Mouse (Mus musculus) kidney, adult 2 months (tissue): ENCODE measurements around the gene Rabl3.

Source experiments
- CTCF ChIP-seq: fragments of 200-500 bp; conservative IDR thresholded peaks from 2 replicates; pipeline ENCODE4 v1.5.1; 2011; ENCODE audit warnings: low read depth, mild to moderate bottlenecking, control low read depth, low read length, moderate library complexity, mixed read lengths; ENCODE audit not compliant: insufficient read depth, insufficient read length
- POLR2A ChIP-seq: fragments of 200-500 bp; IDR thresholded peaks from one replicate; pipeline ENCODE4 v1.6.1; 2011; ENCODE audit warnings: low read depth, low read length, control low read depth

DNA sequence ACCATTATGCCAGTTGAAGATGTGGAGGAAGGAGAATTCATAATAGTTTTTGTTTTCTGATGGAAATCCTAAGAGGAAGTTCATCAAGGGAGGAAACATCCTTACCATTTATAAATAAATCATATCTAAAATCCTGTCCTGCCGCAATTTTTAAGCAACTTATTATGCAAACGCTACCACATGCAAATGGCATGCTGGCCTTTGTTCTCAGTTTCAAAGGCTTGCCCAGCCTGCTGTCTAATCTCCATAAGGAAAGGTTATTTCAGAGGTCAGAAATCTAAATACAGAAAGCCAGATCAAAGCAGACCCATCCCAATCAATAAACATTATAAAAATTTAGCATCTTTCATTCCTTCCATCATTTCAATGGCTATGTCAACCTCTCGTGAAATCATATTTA lies 42.2 kb downstream of the Rabl3 start:
- TF ChIP-seq POLR2A = no peak
- no peak for TF ChIP-seq CTCF
